In genomic region chr10:52381321-52381801, GRCm38 (mm10) we compare ENCODE assay signal across 8 mouse cellular contexts. TPM values are rescaled to one million over a fixed set of nuclear protein-coding genes. Genes with fewer than 3 reads are reported as not detected.
A peak's percentile ranks its signal among the peaks of the same experiment; 100 is the strongest.
DNase-seq lines count a peak whose midpoint lies in the region; ATAC-seq and TF ChIP-seq lines count a peak whose summit lies in the region.

No protein-coding gene starts in this region.

- peak overlapping the region; percentile 89 for H3K4me3 ChIP-seq in heart, adult 2 months
- H3K4me3 ChIP-seq in testis, adult 2 months (ENCODE audit: control insufficient read depth, low read depth, low read length), result peak overlapping the region; percentile 94
- peak overlapping the region; percentile 89 for H3K4me3 ChIP-seq in forebrain, embryonic 12.5 days (replicated peaks)
- peak overlapping the region; percentile 76 for H3K4me3 ChIP-seq in limb, embryonic 11.5 days (ENCODE audit: low read depth, low read length)

- H3K4me1 ChIP-seq in heart, adult 2 months (ENCODE audit: control insufficient read depth, insufficient read depth, low read length), result peaks cover 15% of the 10 kb centered on the region
- peaks cover 2% of the 10 kb centered on the region; the same call in 1 of the 2 replicates for H3K4me1 ChIP-seq in testis, adult 2 months (ENCODE audit: control insufficient read depth, insufficient read depth, low read length)
- H3K4me1 ChIP-seq in forebrain, embryonic 12.5 days, result peaks cover 11% of the 10 kb centered on the region
- H3K4me1 ChIP-seq in limb, embryonic 11.5 days (ENCODE audit: control insufficient read depth, insufficient read depth, low read length), result peaks cover 8% of the 10 kb centered on the region; the same call in 1 of the 2 replicates

- peaks cover 18% of the 10 kb centered on the region for H3K36me3 ChIP-seq in heart, adult 2 months (ENCODE audit: control insufficient read depth, insufficient read depth, low read length)
- H3K36me3 ChIP-seq in testis, adult 2 months (ENCODE audit: control insufficient read depth, insufficient read depth, low read length), result no peaks in the 10 kb centered on the region
- H3K36me3 ChIP-seq in forebrain, embryonic 12.5 days (replicated peaks), result no peaks in the 10 kb centered on the region
- H3K36me3 ChIP-seq in limb, embryonic 11.5 days (ENCODE audit: control insufficient read depth, insufficient read depth, low read length), result no peaks in the 10 kb centered on the region

- no peak for TF ChIP-seq EP300 in heart, adult 2 months (IDR thresholded peaks at IDR 0.05; ENCODE audit: insufficient read depth, low read depth, low read length)

- H3K9ac ChIP-seq in heart, adult 2 months (ENCODE audit: low read depth, low read length), result peak overlapping the region; percentile 95
- H3K9ac ChIP-seq in forebrain, embryonic 12.5 days, result peak overlapping the region; percentile 89
- peak overlapping the region; percentile 89 for H3K9ac ChIP-seq in limb, embryonic 11.5 days (ENCODE audit: low read length)

- no peak for TF ChIP-seq POLR2A in heart, adult 2 months (IDR thresholded peaks at IDR 0.05; ENCODE audit: insufficient read depth, low read depth, low read length)
- TF ChIP-seq POLR2A in testis, adult 2 months (IDR thresholded peaks at IDR 0.05; ENCODE audit: control insufficient read depth, low read depth, low read length), result no peak

- under 1% methylated on average over 19 of the region's 19 CpGs for WGBS in heart, adult 2 months
- WGBS in forebrain, embryonic 12.5 days, result under 1% methylated on average over 19 of the region's 19 CpGs
- WGBS in limb, embryonic 11.5 days, result 0% methylated on average over 19 of the region's 19 CpGs

- no peak for TF ChIP-seq CTCF in heart, adult 2 months (IDR thresholded peaks at IDR 0.05)
- TF ChIP-seq CTCF in testis, adult 2 months (IDR thresholded peaks at IDR 0.05; ENCODE audit: control insufficient read depth, insufficient read depth, insufficient replicate concordance, low read depth, low read length), result no peak

- DNase-seq in heart, adult 2 months, result no peak
- DNase-seq in heart, postnatal 36 days, result no peak
- no peak for DNase-seq in testis, postnatal 10 days (ENCODE audit: low spot score)
- no peak for DNase-seq in limb, embryonic 11.5 days (ENCODE audit: low spot score)
- peak; percentile 1 to 6 for DNase-seq in natural killer cell, adult 2 months (ENCODE audit: low spot score in 2 of 2)
- no peak for DNase-seq in ovary, postnatal 14 days (ENCODE audit: low spot score)

- no peaks in the 10 kb centered on the region for H3K27me3 ChIP-seq in heart, adult 2 months (ENCODE audit: control insufficient read depth, insufficient read depth, low read length)
- no peaks in the 10 kb centered on the region for H3K27me3 ChIP-seq in testis, adult 2 months (ENCODE audit: control insufficient read depth, insufficient read depth, low read length)
- no peaks in the 10 kb centered on the region for H3K27me3 ChIP-seq in forebrain, embryonic 12.5 days
- H3K27me3 ChIP-seq in limb, embryonic 11.5 days (ENCODE audit: control insufficient read depth, insufficient read depth, low read length), result no peaks in the 10 kb centered on the region

- H3K9me3 ChIP-seq in forebrain, embryonic 12.5 days, result no peaks in the 10 kb centered on the region
- no peaks in the 10 kb centered on the region for H3K9me3 ChIP-seq in limb, embryonic 11.5 days (ENCODE audit: control insufficient read depth, low read length)

- ATAC-seq in forebrain, embryonic 12.5 days (ENCODE audit: low FRiP score), result peak; percentile 68
- ATAC-seq in limb, embryonic 11.5 days (ENCODE audit: insufficient number of reproducible peaks, low FRiP score, low TSS enrichment, low read depth), result peak; percentile 36

- intact Hi-C loops in heart, adult 2 months (cut with DNase I), result loop anchor here (5.0 to 10.0 kb wide), 3 partner anchors 34 to 787 kb away; partner anchors contain the start of gene Fam162b
- intact Hi-C loops in heart, postnatal 36 days (cut with DNase I), result loop anchor here (5.0 to 10.0 kb wide), 2 partner anchors 104 to 277 kb away; no protein-coding TSS in a partner anchor

- no peaks in the 10 kb centered on the region for H3K79me2 ChIP-seq in heart, adult 2 months (replicated peaks; ENCODE audit: control insufficient read depth, insufficient read depth, low read length)

- H3K27ac ChIP-seq in heart, adult 2 months, result peak overlapping the region; percentile 93
- peak overlapping the region; percentile 79 for H3K27ac ChIP-seq in testis, adult 2 months (ENCODE audit: control insufficient read depth, insufficient read depth, low read depth, low read length)
- H3K27ac ChIP-seq in forebrain, embryonic 12.5 days, result peak overlapping the region; percentile 94
- peak overlapping the region; percentile 73; the same call in 1 of the 2 replicates for H3K27ac ChIP-seq in limb, embryonic 11.5 days (replicated peaks; ENCODE audit: low read depth, low read length)

- peak overlapping the region; percentile 83 for H3K4me2 ChIP-seq in forebrain, embryonic 12.5 days
- H3K4me2 ChIP-seq in limb, embryonic 11.5 days (ENCODE audit: low read depth, severe bottlenecking), result peak overlapping the region; percentile 73

RNA-seq across cellular contexts. Expression of gene Gopc, which starts 0.6 kb away (rescaled TPM):
- total RNA-seq in heart, adult 2 months (2021), result 10 to 100 TPM; 11.9 to 12.0 TPM
- polyA plus RNA-seq in heart, adult 2 months (2012; rRNA removed), result 4.2 and 7.6 TPM in 2 replicates
- total RNA-seq in heart, postnatal 36 days (2021), result 10 to 100 TPM; 12.1 to 13.4 TPM
- 4.9 and 5.7 TPM in 2 replicates for polyA plus RNA-seq in testis, adult 2 months (2012; rRNA removed)
- polyA plus RNA-seq in forebrain, embryonic 12.5 days (2016; fragmentation: Nextera tagmentation; extraction: Ambion mirVana), result 23.0 and 24.1 TPM in 2 replicates
- 15.8 and 16.2 TPM in 2 replicates for polyA plus RNA-seq in limb, embryonic 11.5 days (2014; fragmentation: Nextera tagmentation; extraction: Ambion mirVana)

RNA-seq across cellular contexts. Expression of gene Nepn, which starts 7.4 kb away (rescaled TPM):
- total RNA-seq in heart, adult 2 months (2021), result under 1 TPM; 0.59 to 0.63 TPM
- 1.2 and 2.1 TPM in 2 replicates for polyA plus RNA-seq in heart, adult 2 months (2012; rRNA removed)
- total RNA-seq in heart, postnatal 36 days (2021), result under 1 TPM; 0.53 to 0.65 TPM
- polyA plus RNA-seq in testis, adult 2 months (2012; rRNA removed), result not detected in 2 replicates
- polyA plus RNA-seq in forebrain, embryonic 12.5 days (2016; fragmentation: Nextera tagmentation; extraction: Ambion mirVana), result not detected in 2 replicates
- polyA plus RNA-seq in limb, embryonic 11.5 days (2014; fragmentation: Nextera tagmentation; extraction: Ambion mirVana), result not detected in 2 replicates

RNA-seq across cellular contexts. Expression of gene Gm26741, which starts 22.8 kb away (rescaled TPM):
- total RNA-seq in heart, adult 2 months (2021), result not detected
- not detected in 2 replicates for polyA plus RNA-seq in heart, adult 2 months (2012; rRNA removed)
- total RNA-seq in heart, postnatal 36 days (2021), result not detected
- polyA plus RNA-seq in testis, adult 2 months (2012; rRNA removed), result not detected in 2 replicates
- not detected in 2 replicates for polyA plus RNA-seq in forebrain, embryonic 12.5 days (2016; fragmentation: Nextera tagmentation; extraction: Ambion mirVana)
- polyA plus RNA-seq in limb, embryonic 11.5 days (2014; fragmentation: Nextera tagmentation; extraction: Ambion mirVana), result not detected in 2 replicates

RNA-seq across cellular contexts. Expression of gene Nus1, which starts 36.0 kb away (rescaled TPM):
- 10 to 100 TPM; 33.4 to 36.8 TPM for total RNA-seq in heart, adult 2 months (2021)
- 8.0 and 13.9 TPM in 2 replicates for polyA plus RNA-seq in heart, adult 2 months (2012; rRNA removed)
- 10 to 100 TPM; 28.9 to 33.6 TPM for total RNA-seq in heart, postnatal 36 days (2021)
- polyA plus RNA-seq in testis, adult 2 months (2012; rRNA removed), result 7.3 and 8.3 TPM in 2 replicates
- 16.6 and 17.2 TPM in 2 replicates for polyA plus RNA-seq in forebrain, embryonic 12.5 days (2016; fragmentation: Nextera tagmentation; extraction: Ambion mirVana)
- polyA plus RNA-seq in limb, embryonic 11.5 days (2014; fragmentation: Nextera tagmentation; extraction: Ambion mirVana), result 15.7 and 19.2 TPM in 2 replicates

Comparison
In these comparisons a context has a peak if more than half of its experiments do, and no peak if none do; other contexts are left out.
1. DNase-seq: peak in natural killer cell, adult 2 months (2 of 2); none in heart, adult 2 months (0 of 2), heart, postnatal 36 days (0 of 2), testis, postnatal 10 days (single experiment), limb, embryonic 11.5 days (single experiment) and ovary, postnatal 14 days (single experiment).
2. Peak in every context shown above with its lines, with median percentiles within 50 percentile points of each other: H3K27ac ChIP-seq, H3K4me3 ChIP-seq and H3K9ac ChIP-seq.